Mouse (Mus musculus): ENCODE measurements at regions not wholly inside any gene's neighbourhood (a gene's known extent, or its start where the extent isn't known, plus 50 kb on each side); places are given as distances from the start of the nearest gene placed in this dataset.

GRCm38 (mm10) chr12:78059965-78060364 lies 134.1 kb upstream of the Gm6657 start:
- no peak for TF ChIP-seq POLR2A (IDR thresholded peaks at IDR 0.05; ENCODE audit: borderline replicate concordance, extremely low read depth, insufficient read depth, insufficient read length, poor library complexity, severe bottlenecking)
- no peak for TF ChIP-seq CTCF (IDR thresholded peaks at IDR 0.05; ENCODE audit: borderline replicate concordance, extremely low read depth, insufficient read depth, insufficient read length)
